Mouse (Mus musculus) CH12.LX (cell line): ENCODE measurements at regions not wholly inside any gene's neighbourhood (a gene's known extent, or its start where the extent isn't known, plus 50 kb on each side); places are given as distances from the start of the nearest gene placed in this dataset.

Experiments used
- DNase-seq: peaks from one replicate; pipeline ENCODE4 v3.0.0-alpha.2; 2013; ENCODE audit errors: extremely low read depth
- H3K27ac ChIP-seq: 2 replicates; pipeline ENCODE4 v1.5.1; 2012; ENCODE audit warnings: low read depth, mild to moderate bottlenecking, control low read depth, moderate library complexity; ENCODE audit not compliant: insufficient read depth
- H3K27me3 ChIP-seq: replicated peaks from 2 replicates; pipeline ENCODE3; 2012; ENCODE audit warnings: inconsistent platforms
- H3K36me3 ChIP-seq, 2 experiments: replicated peaks in 1 of 2; 2 replicates each; pipeline versions ENCODE3 to v1.6.1; 2012; ENCODE audit warnings: inconsistent platforms in 1 of 2, low read length in 1 of 2, mild to moderate bottlenecking in 1 of 2, mixed read lengths in 1 of 2, moderate library complexity in 1 of 2; ENCODE audit not compliant: control insufficient read depth in 1 of 2, insufficient read depth in 1 of 2
- H3K4me1 ChIP-seq, 2 experiments: 2 replicates each; pipeline ENCODE4 v1.6.1; 2012; ENCODE audit warnings: inconsistent platforms in 1 of 2, moderate library complexity in 1 of 2; ENCODE audit not compliant: insufficient read depth in 2 of 2, control insufficient read depth in 1 of 2
- H3K4me2 ChIP-seq: 2 replicates; pipeline ENCODE4 v1.6.1; 2012; ENCODE audit warnings: low read depth, mild to moderate bottlenecking, control low read depth; ENCODE audit not compliant: poor library complexity, insufficient read depth, severe bottlenecking
- H3K4me3 ChIP-seq, 3 experiments: fragments of 150-350 bp in 1 of 3; sonication (generic) in 1 of 3; replicated peaks in 1 of 3; 2 replicates each; pipeline versions ENCODE3 to v1.5.1; 2011 to 2012; ENCODE audit warnings: low read depth in 2 of 3, low read length in 2 of 3, mild to moderate bottlenecking in 2 of 3, moderate library complexity in 2 of 3, control low read depth in 1 of 3, improper control_type of control experiment in 1 of 3, inconsistent platforms in 1 of 3, mixed read lengths in 1 of 3; ENCODE audit not compliant: poor library complexity in 1 of 3
- H3K79me2 ChIP-seq: replicated peaks from 2 replicates; pipeline ENCODE4 v1.6.1; 2012; ENCODE audit warnings: mild to moderate bottlenecking, moderate library complexity; ENCODE audit not compliant: control insufficient read depth, poor library complexity, insufficient read depth, severe bottlenecking; ENCODE audit errors: extremely low read depth
- H3K9ac ChIP-seq: 2 replicates; pipeline ENCODE4 v1.6.1; 2012; ENCODE audit warnings: low read depth, mild to moderate bottlenecking, control low read depth, moderate library complexity; ENCODE audit not compliant: insufficient read depth
- H3K9me3 ChIP-seq: replicated peaks from 2 replicates; pipeline ENCODE3; 2012; ENCODE audit warnings: low read length, inconsistent platforms, mixed read lengths
- CHD2 ChIP-seq: IDR thresholded peaks from 2 replicates; pipeline ENCODE4 v1.6.1; 2011; ENCODE audit warnings: low read length, improper control_type of control experiment
- ELF1 ChIP-seq: IDR thresholded peaks from 2 replicates; pipeline ENCODE4 v1.6.1; 2014; ENCODE audit warnings: low read depth, mild to moderate bottlenecking, inconsistent platforms, low read length, improper control_type of control experiment
- EP300 ChIP-seq: IDR thresholded peaks from 2 replicates; pipeline ENCODE4 v1.6.1; 2011; ENCODE audit warnings: low read length, improper control_type of control experiment
- ETS1 ChIP-seq: conservative IDR thresholded peaks from 2 replicates; pipeline ENCODE4 v1.6.1; 2012; ENCODE audit warnings: low read depth, mild to moderate bottlenecking, inconsistent platforms, low read length, improper control_type of control experiment, moderate library complexity
- HCFC1 ChIP-seq: IDR thresholded peaks from 2 replicates; pipeline ENCODE4 v1.6.1; 2012; ENCODE audit warnings: low read depth, mild to moderate bottlenecking, inconsistent platforms, low read length, improper control_type of control experiment
- IRF4 ChIP-seq: IDR thresholded peaks from 2 replicates; pipeline ENCODE4 v1.6.1; 2014; ENCODE audit warnings: low read depth, mild to moderate bottlenecking, inconsistent platforms, low read length, improper control_type of control experiment
- MAZ ChIP-seq: IDR thresholded peaks from 2 replicates; pipeline ENCODE4 v1.6.1; 2012; ENCODE audit warnings: low read depth, mild to moderate bottlenecking, inconsistent platforms, low read length, improper control_type of control experiment, moderate library complexity
- MXI1 ChIP-seq: IDR thresholded peaks from 2 replicates; pipeline ENCODE4 v1.6.1; 2011; ENCODE audit warnings: mild to moderate bottlenecking, low read depth, low read length, improper control_type of control experiment
- POLR2A ChIP-seq: IDR thresholded peaks from 2 replicates; pipeline ENCODE4 v1.6.1; 2011; ENCODE audit warnings: low read depth, mild to moderate bottlenecking, improper control_type of control experiment, low read length
- SIN3A ChIP-seq: IDR thresholded peaks from 2 replicates; pipeline ENCODE4 v1.6.1; 2012; ENCODE audit warnings: low read length, improper control_type of control experiment, inconsistent platforms
- TBP ChIP-seq: conservative IDR thresholded peaks from 2 replicates; pipeline ENCODE4 v1.6.1; 2011; ENCODE audit warnings: low read depth, low read length, improper control_type of control experiment
- TCF12 ChIP-seq: IDR thresholded peaks from 2 replicates; pipeline ENCODE4 v1.6.1; 2014; ENCODE audit warnings: low read depth, mild to moderate bottlenecking, inconsistent platforms, low read length, improper control_type of control experiment
- USF1 ChIP-seq: IDR thresholded peaks from 2 replicates; pipeline ENCODE4 v1.6.1; 2014; ENCODE audit warnings: low read depth, mild to moderate bottlenecking, inconsistent platforms, low read length, improper control_type of control experiment
- ZKSCAN1 ChIP-seq: IDR thresholded peaks from 2 replicates; pipeline ENCODE4 v1.6.1; 2012; ENCODE audit warnings: low read depth, inconsistent platforms, low read length, improper control_type of control experiment, borderline replicate concordance
- dilution Hi-C: fragments of 300-500 bp; cut with MboI; formaldehyde crosslinking; loops from 2 replicates; pipeline ENCODE4 v1.14.3; 2020; ENCODE audit warnings: low sequenced_read_pairs; ENCODE audit not compliant: extremely low pct_unique_long_range_greater_than_20kb, extremely low pct_ligation_motif_present
- in situ Hi-C: fragments of 300-500 bp; cut with MboI; formaldehyde crosslinking; loops from 3 replicates; pipeline ENCODE4 v1.14.3; 2019; ENCODE audit warnings: low sequenced_read_pairs, low pct_ligation_motif_present, low pct_unique_long_range_greater_than_20kb, mixed read lengths

- no peaks in the 10 kb centered on the region for H3K27me3 ChIP-seq
- no peak overlapping the region for H3K27ac ChIP-seq
- no peak for DNase-seq
- in situ Hi-C loops = no loop called here
- no peak overlapping the region for H3K4me3 ChIP-seq
- no peak overlapping the region for H3K9ac ChIP-seq
- dilution Hi-C loops = no loop called here
- H3K4me1 ChIP-seq = peaks cover 4 to 5% of the 10 kb centered on the region in 2 experiments
- TF ChIP-seq TBP (no peak), MXI1 (no peak), EP300 (no peak), HCFC1 (no peak), TCF12 (no peak), POLR2A (no peak), ELF1 (no peak), MAZ (no peak), SIN3A (no peak), ZKSCAN1 (no peak), ETS1 (no peak), USF1 (no peak), CHD2 (no peak), IRF4 (no peak)
- peak overlapping the region; percentile 3; the same call in 1 of the 2 replicates for H3K4me2 ChIP-seq
- H3K36me3 ChIP-seq = no peaks in the 10 kb centered on the region
- H3K79me2 ChIP-seq = no peaks in the 10 kb centered on the region
- H3K9me3 ChIP-seq = no peaks in the 10 kb centered on the region
Measured at GRCm38 (mm10) chr15:59707081-59707480, 309.3 kb downstream of the 4933412E24Rik start.
